Mouse (Mus musculus): Measurements from ENCODE around the gene Azin2. TPM values are rescaled to one million over a fixed set of nuclear protein-coding genes. Genes with fewer than 3 reads are reported as not detected.

Gene Azin2
- total and polyA plus RNA-seq, 3 experiments = 0.39 to 2.3 TPM; not detected in 1

DNA sequence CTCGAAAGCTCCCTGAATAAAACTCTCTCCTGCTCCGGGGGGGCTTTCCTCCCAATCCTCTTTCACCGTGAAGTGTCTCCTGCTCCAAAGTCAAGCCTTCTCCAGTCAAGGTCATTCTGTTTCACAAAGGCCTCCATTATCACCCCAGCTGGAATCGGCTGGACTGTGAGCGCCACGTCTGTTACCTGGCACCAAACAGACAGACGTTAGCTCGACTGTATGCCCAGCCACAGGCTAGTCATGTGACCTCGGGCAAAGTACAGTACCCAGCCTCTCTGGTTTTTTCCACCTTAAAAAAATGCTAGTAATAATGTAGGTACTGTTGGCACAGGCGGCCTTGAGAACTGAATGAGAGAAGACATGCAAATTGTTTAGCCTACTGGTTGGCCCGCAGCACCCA is 27.4 kb upstream of the Azin2 start:
- Histone ChIP-seq H3K79me2 (ENCODE audit: control insufficient read depth, insufficient read depth, low read length, poor library complexity) (peaks cover 16% of the 10 kb centered on the region), H3K27me3 (ENCODE audit: control insufficient read depth in 1 of 2, insufficient read depth in 2 of 2, low read length in 2 of 2) (peaks cover 1 to 4% of the 10 kb centered on the region in 2 experiments; a peak in 3 of 4 replicates), H3K9me3 (replicated peaks; ENCODE audit: insufficient read depth, low read length) (no peaks in the 10 kb centered on the region), H3K36me3 (ENCODE audit: control insufficient read depth in 1 of 2, insufficient read depth in 2 of 2, low read length in 2 of 2) (peaks cover 0 to 7% of the 10 kb centered on the region in 2 experiments; a peak in 2 of 4 replicates), H3K4me3 (ENCODE audit: control insufficient read depth in 1 of 2, insufficient read depth in 1 of 2, low read depth in 2 of 2, low read length in 2 of 2) (no peak overlapping the region), H3K9ac (ENCODE audit: control insufficient read depth, low read depth, low read length, poor library complexity, severe bottlenecking) (no peak overlapping the region), H3K4me1 (ENCODE audit: control insufficient read depth in 1 of 2, insufficient read depth in 2 of 2, low read length in 2 of 2) (peaks cover 0 to 12% of the 10 kb centered on the region in 2 experiments; a peak in 2 of 4 replicates), H3K27ac (ENCODE audit: control insufficient read depth, low read depth, low read length) (no peak overlapping the region)
- DNase-seq (ENCODE audit: low read depth, low spot score) = no peak
- no peak for TF ChIP-seq CHD1 (IDR thresholded peaks at IDR 0.05; ENCODE audit: low read depth, low read length)
- TF ChIP-seq JUND (IDR thresholded peaks at IDR 0.05; ENCODE audit: low read depth, low read length) = no peak
- no peak for TF ChIP-seq E2F4 (IDR thresholded peaks at IDR 0.05; ENCODE audit: borderline replicate concordance, low read depth, low read length)
- TF ChIP-seq CTCF (IDR thresholded peaks at IDR 0.05 in 2 of 3, conservative IDR thresholded peaks at IDR 0.05 in 1 of 3; ENCODE audit: control insufficient read depth in 1 of 3, insufficient read depth in 1 of 3, low read depth in 2 of 3, low read length in 3 of 3, poor library complexity in 1 of 3, severe bottlenecking in 1 of 3) = no peak
- no peak for TF ChIP-seq MEF2A (IDR thresholded peaks at IDR 0.05; ENCODE audit: extremely low read depth, insufficient replicate concordance, low read depth, low read length, poor library complexity, severe bottlenecking)
- no peak for TF ChIP-seq USF2 (IDR thresholded peaks at IDR 0.05; ENCODE audit: borderline replicate concordance in 1 of 2, insufficient read depth in 1 of 2, low read depth in 1 of 2, low read length in 2 of 2)
- no peak for TF ChIP-seq RAD21 (IDR thresholded peaks at IDR 0.05; ENCODE audit: low read depth, low read length)
- no peak for TF ChIP-seq NRF1 (IDR thresholded peaks at IDR 0.05; ENCODE audit: insufficient read depth, low read depth, low read length, poor library complexity, severe bottlenecking)
- no peak for TF ChIP-seq GABPA (IDR thresholded peaks at IDR 0.05; ENCODE audit: low read depth, low read length)
- no peak for TF ChIP-seq POLR2A (IDR thresholded peaks at IDR 0.05; ENCODE audit: control insufficient read depth in 1 of 2, insufficient read depth in 1 of 2, low read depth in 1 of 2, low read length in 2 of 2, poor library complexity in 1 of 2)
- TF ChIP-seq ZC3H11A (IDR thresholded peaks at IDR 0.05; ENCODE audit: low read depth, low read length) = no peak
- no peak for TF ChIP-seq UBTF (IDR thresholded peaks at IDR 0.05; ENCODE audit: borderline replicate concordance, insufficient read depth, low read depth, low read length)
- TF ChIP-seq HCFC1 (IDR thresholded peaks at IDR 0.05; ENCODE audit: low read depth, low read length) = no peak
- no peak for TF ChIP-seq EP300 (IDR thresholded peaks at IDR 0.05; ENCODE audit: low read depth in 1 of 2, low read length in 2 of 2)

DNA sequence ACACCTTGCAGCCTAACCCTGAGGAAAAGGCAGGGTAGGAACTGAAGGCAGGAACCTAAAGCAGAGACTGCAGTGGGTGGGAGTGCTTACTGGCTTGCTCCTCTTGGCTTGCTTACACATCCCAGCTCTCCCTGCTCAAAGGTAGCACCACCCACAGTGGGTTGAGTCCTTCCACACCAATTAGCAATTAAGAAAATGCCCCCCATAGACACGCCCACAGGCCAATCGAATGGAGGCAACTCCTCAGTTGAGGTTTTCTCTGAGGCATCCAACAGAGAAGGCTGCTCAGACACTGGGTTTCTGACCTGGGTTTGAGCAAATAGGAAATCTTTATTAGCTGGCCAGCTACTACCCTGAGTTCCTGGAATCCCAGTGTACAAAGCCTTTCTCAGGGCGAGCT is 26.7 kb upstream of the Azin2 start:
- Histone ChIP-seq H3K4me3 (ENCODE audit: control insufficient read depth in 1 of 2, insufficient read depth in 1 of 2, low read depth in 2 of 2, low read length in 2 of 2) (no peak overlapping the region), H3K9ac (ENCODE audit: control insufficient read depth, low read depth, low read length, poor library complexity, severe bottlenecking) (no peak overlapping the region), H3K36me3 (ENCODE audit: control insufficient read depth in 1 of 2, insufficient read depth in 2 of 2, low read length in 2 of 2) (peaks cover 0 to 6% of the 10 kb centered on the region in 2 experiments; a peak in 2 of 4 replicates), H3K79me2 (ENCODE audit: control insufficient read depth, insufficient read depth, low read length, poor library complexity) (peaks cover 8% of the 10 kb centered on the region), H3K27ac (ENCODE audit: control insufficient read depth, low read depth, low read length) (no peak overlapping the region), H3K4me1 (ENCODE audit: control insufficient read depth in 1 of 2, insufficient read depth in 2 of 2, low read length in 2 of 2) (peaks cover 0 to 8% of the 10 kb centered on the region in 2 experiments; a peak in 1 of 4 replicates), H3K9me3 (replicated peaks; ENCODE audit: insufficient read depth, low read length) (no peaks in the 10 kb centered on the region), H3K27me3 (ENCODE audit: control insufficient read depth in 1 of 2, insufficient read depth in 2 of 2, low read length in 2 of 2) (peaks cover 1 to 4% of the 10 kb centered on the region in 2 experiments; a peak in 3 of 4 replicates)
- no peak for TF ChIP-seq NELFE (IDR thresholded peaks at IDR 0.05; ENCODE audit: low read depth, low read length)
- no peak for TF ChIP-seq ZMIZ1 (IDR thresholded peaks at IDR 0.05; ENCODE audit: low read depth, low read length)
- no peak for TF ChIP-seq E2F4 (IDR thresholded peaks at IDR 0.05; ENCODE audit: borderline replicate concordance, low read depth, low read length)
- TF ChIP-seq NRF1 (IDR thresholded peaks at IDR 0.05; ENCODE audit: insufficient read depth, low read depth, low read length, poor library complexity, severe bottlenecking) = no peak
- no peak for TF ChIP-seq RAD21 (IDR thresholded peaks at IDR 0.05; ENCODE audit: low read depth, low read length)
- TF ChIP-seq EP300 (IDR thresholded peaks at IDR 0.05; ENCODE audit: low read depth in 1 of 2, low read length in 2 of 2) = no peak
- TF ChIP-seq KAT2A (conservative IDR thresholded peaks at IDR 0.05; ENCODE audit: low read depth, low read length) = no peak
- no peak for TF ChIP-seq POLR2AphosphoS2 (IDR thresholded peaks at IDR 0.05; ENCODE audit: low read length)
- no peak for TF ChIP-seq TBP (IDR thresholded peaks at IDR 0.05; ENCODE audit: low read depth, low read length)
- no peak for TF ChIP-seq MYC (IDR thresholded peaks at IDR 0.05; ENCODE audit: low read depth, low read length)
- TF ChIP-seq ZKSCAN1 (IDR thresholded peaks at IDR 0.05; ENCODE audit: low read depth, low read length) = no peak
- no peak for TF ChIP-seq ZC3H11A (IDR thresholded peaks at IDR 0.05; ENCODE audit: low read depth, low read length)
- TF ChIP-seq ELF1 (IDR thresholded peaks at IDR 0.05; ENCODE audit: low read depth, low read length) = no peak
- TF ChIP-seq HCFC1 (IDR thresholded peaks at IDR 0.05; ENCODE audit: low read depth, low read length) = no peak
- DNase-seq (ENCODE audit: low read depth, low spot score) = peak; percentile 37

Measured in MEL (cell line).